Mouse (Mus musculus): ENCODE measurements around the gene Ccdc169. TPM values are rescaled to one million over a fixed set of nuclear protein-coding genes. Genes with fewer than 3 reads are reported as not detected.

Gene Ccdc169
- polyA plus RNA-seq, 1 experiment = 0.25 TPM

GRCm38 (mm10) chr3:55105372-55106023, 31.6 kb upstream of the Ccdc169 start:
- DNase-seq (ENCODE audit: low read depth) = no peak
- TF ChIP-seq POLR2A (IDR thresholded peaks at IDR 0.05; ENCODE audit: borderline replicate concordance, extremely low read depth, insufficient read depth, insufficient read length, poor library complexity, severe bottlenecking) (no peak), CTCF (IDR thresholded peaks at IDR 0.05; ENCODE audit: borderline replicate concordance, extremely low read depth, insufficient read depth, insufficient read length) (no peak)

DNA sequence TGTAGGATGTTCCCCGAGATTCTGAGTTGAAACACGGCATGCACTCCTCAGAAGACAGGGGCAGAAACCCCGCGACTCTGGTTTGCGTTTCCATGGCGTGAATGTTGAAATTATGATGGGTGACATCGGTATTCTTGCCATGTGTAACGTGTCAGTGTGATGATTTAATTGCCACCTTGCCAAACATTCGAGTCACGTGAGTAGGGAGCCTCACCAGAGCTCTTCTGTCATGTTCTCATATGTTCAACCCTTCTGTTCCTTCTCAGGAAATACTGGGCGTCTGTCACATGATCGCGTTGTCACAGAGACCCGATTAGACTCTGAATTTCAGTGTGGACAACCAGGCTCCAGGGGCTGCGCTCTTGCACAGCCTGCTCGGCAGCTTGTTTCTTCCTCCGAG, 31.1 kb upstream of the Ccdc169 start:
- TF ChIP-seq CTCF (IDR thresholded peaks at IDR 0.05; ENCODE audit: borderline replicate concordance, extremely low read depth, insufficient read depth, insufficient read length) = no peak
- TF ChIP-seq POLR2A (IDR thresholded peaks at IDR 0.05; ENCODE audit: borderline replicate concordance, extremely low read depth, insufficient read depth, insufficient read length, poor library complexity, severe bottlenecking) = no peak
- peak; percentile 57 for DNase-seq (ENCODE audit: low read depth)

- no peak for DNase-seq (ENCODE audit: low read depth)
- TF ChIP-seq CTCF (IDR thresholded peaks at IDR 0.05; ENCODE audit: borderline replicate concordance, extremely low read depth, insufficient read depth, insufficient read length) = no peak
- TF ChIP-seq POLR2A (IDR thresholded peaks at IDR 0.05; ENCODE audit: borderline replicate concordance, extremely low read depth, insufficient read depth, insufficient read length, poor library complexity, severe bottlenecking) = no peak
Observed at GRCm38 (mm10) chr3:55109097-55109496, 28.0 kb upstream of the Ccdc169 start.

- TF ChIP-seq POLR2A (IDR thresholded peaks at IDR 0.05; ENCODE audit: borderline replicate concordance, extremely low read depth, insufficient read depth, insufficient read length, poor library complexity, severe bottlenecking) = peak; percentile 100
- TF ChIP-seq CTCF (IDR thresholded peaks at IDR 0.05; ENCODE audit: borderline replicate concordance, extremely low read depth, insufficient read depth, insufficient read length) = peak; percentile 97
- DNase-seq (ENCODE audit: low read depth) = peak; percentile 94
Observed at GRCm38 (mm10) chr3:55111935-55112709, 25.0 kb upstream of the Ccdc169 start, which contains the start of gene Spg20. Gene Spg20 (plus strand): TSS chr3:55112108.

- DNase-seq (ENCODE audit: low read depth) = peak; percentile 53
- no peak for TF ChIP-seq POLR2A (IDR thresholded peaks at IDR 0.05; ENCODE audit: borderline replicate concordance, extremely low read depth, insufficient read depth, insufficient read length, poor library complexity, severe bottlenecking)
- no peak for TF ChIP-seq CTCF (IDR thresholded peaks at IDR 0.05; ENCODE audit: borderline replicate concordance, extremely low read depth, insufficient read depth, insufficient read length)
Observed at GRCm38 (mm10) chr3:55112710-55113415, 24.3 kb upstream of the Ccdc169 start.

DNA sequence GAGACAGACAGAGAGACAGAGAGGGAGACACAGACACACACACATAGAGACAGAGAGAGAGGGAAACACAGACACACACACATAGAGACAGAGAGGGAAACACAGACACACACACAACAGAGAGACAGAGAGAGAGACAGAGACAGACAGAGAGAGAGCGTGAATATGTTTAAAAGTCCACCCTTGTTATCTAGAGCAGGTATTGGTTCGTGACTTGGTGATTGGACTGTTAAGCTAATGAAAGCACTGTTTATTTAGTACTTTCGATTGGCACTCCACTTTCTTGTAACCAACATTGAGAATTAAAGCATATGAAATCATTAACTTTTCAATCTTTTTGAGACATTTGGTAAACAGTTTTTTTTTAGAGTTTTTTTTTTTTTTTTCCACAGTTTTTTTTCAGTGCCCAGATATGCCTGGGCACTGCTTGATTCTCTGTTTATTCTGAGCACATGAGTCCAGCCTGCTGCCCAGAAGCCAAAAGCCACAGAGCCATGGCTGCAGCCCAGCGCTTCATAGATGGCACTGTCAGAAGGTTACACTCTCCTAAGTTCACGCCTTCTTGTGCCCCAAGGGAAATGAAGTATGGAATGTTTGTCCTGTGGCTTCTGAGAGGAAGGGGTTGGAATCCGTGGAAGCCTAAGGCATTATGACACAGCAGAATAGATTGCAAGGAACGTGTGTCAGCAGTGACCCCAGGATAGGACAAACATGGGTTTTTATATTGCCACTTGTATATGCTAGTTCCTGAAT, 22.6 kb upstream of the Ccdc169 start:
- TF ChIP-seq CTCF (IDR thresholded peaks at IDR 0.05; ENCODE audit: borderline replicate concordance, extremely low read depth, insufficient read depth, insufficient read length) (no peak), POLR2A (IDR thresholded peaks at IDR 0.05; ENCODE audit: borderline replicate concordance, extremely low read depth, insufficient read depth, insufficient read length, poor library complexity, severe bottlenecking) (no peak)
- DNase-seq (ENCODE audit: low read depth) = no peak

- DNase-seq (ENCODE audit: low read depth) = no peak
- TF ChIP-seq POLR2A (IDR thresholded peaks at IDR 0.05; ENCODE audit: borderline replicate concordance, extremely low read depth, insufficient read depth, insufficient read length, poor library complexity, severe bottlenecking) (no peak), CTCF (IDR thresholded peaks at IDR 0.05; ENCODE audit: borderline replicate concordance, extremely low read depth, insufficient read depth, insufficient read length) (no peak)
Observed at GRCm38 (mm10) chr3:55115071-55115470, 22.1 kb upstream of the Ccdc169 start.

DNA sequence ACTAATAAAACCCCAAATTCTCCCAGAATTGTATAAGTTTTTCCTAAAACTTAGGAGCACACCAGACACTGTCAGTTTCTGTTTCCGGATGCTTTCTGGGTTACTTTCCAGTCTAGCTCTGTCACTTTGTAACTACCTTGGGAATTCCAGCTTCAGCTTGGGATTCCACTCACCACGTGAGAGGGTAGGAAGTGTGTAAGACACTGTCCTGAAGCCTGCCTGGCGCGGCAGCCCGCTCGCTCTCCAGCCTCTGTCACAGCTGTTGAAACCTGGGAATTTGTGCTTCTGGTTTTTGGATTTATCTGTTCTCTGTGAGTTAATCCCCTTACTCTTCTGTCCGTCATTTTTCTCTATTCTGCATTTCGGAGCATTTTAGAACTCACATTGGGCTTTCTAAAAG, 21.1 kb upstream of the Ccdc169 start:
- TF ChIP-seq CTCF (IDR thresholded peaks at IDR 0.05; ENCODE audit: borderline replicate concordance, extremely low read depth, insufficient read depth, insufficient read length) (no peak), POLR2A (IDR thresholded peaks at IDR 0.05; ENCODE audit: borderline replicate concordance, extremely low read depth, insufficient read depth, insufficient read length, poor library complexity, severe bottlenecking) (no peak)
- DNase-seq (ENCODE audit: low read depth) = no peak

- DNase-seq (ENCODE audit: low read depth) = no peak
- TF ChIP-seq CTCF (IDR thresholded peaks at IDR 0.05; ENCODE audit: borderline replicate concordance, extremely low read depth, insufficient read depth, insufficient read length) (no peak), POLR2A (IDR thresholded peaks at IDR 0.05; ENCODE audit: borderline replicate concordance, extremely low read depth, insufficient read depth, insufficient read length, poor library complexity, severe bottlenecking) (no peak)
Observed at GRCm38 (mm10) chr3:55119275-55119898, 17.8 kb upstream of the Ccdc169 start.

- no peak for DNase-seq (ENCODE audit: low read depth)
- TF ChIP-seq CTCF (IDR thresholded peaks at IDR 0.05; ENCODE audit: borderline replicate concordance, extremely low read depth, insufficient read depth, insufficient read length) = no peak
- no peak for TF ChIP-seq POLR2A (IDR thresholded peaks at IDR 0.05; ENCODE audit: borderline replicate concordance, extremely low read depth, insufficient read depth, insufficient read length, poor library complexity, severe bottlenecking)
Observed at GRCm38 (mm10) chr3:55122336-55122870, 14.7 kb upstream of the Ccdc169 start.
